Mouse (Mus musculus) cerebellum, adult 9-11 months (tissue): ENCODE data around the gene Sh2d4b.

Experiments
- DNase-seq: peaks from one replicate; pipeline ENCODE4 v3.0.0; 2022

Gene Sh2d4b

GRCm38 (mm10) chr14:40902307-40903055 is 9.4 kb upstream of the Sh2d4b start:
- no peak for DNase-seq

- no peak for DNase-seq
Observed at GRCm38 (mm10) chr14:40900267-40900666, 7.2 kb upstream of the Sh2d4b start.

GRCm38 (mm10) chr14:40897916-40898315 is 4.8 kb upstream of the Sh2d4b start:
- no peak for DNase-seq

GRCm38 (mm10) chr14:40895681-40896080 is 2.6 kb upstream of the Sh2d4b start:
- no peak for DNase-seq

- DNase-seq = peak; percentile 50
Observed at GRCm38 (mm10) chr14:40894576-40895247, 1.6 kb upstream of the Sh2d4b start.

GRCm38 (mm10) chr14:40893884-40894283 is 818 bp upstream of the Sh2d4b start:
- DNase-seq = no peak

- DNase-seq = no peak
Observed at GRCm38 (mm10) chr14:40892326-40892825, 690 bp downstream of the Sh2d4b start.

GRCm38 (mm10) chr14:40891506-40891905 is 1.6 kb downstream of the Sh2d4b start:
- no peak for DNase-seq

GRCm38 (mm10) chr14:40889704-40890103 is 3.4 kb downstream of the Sh2d4b start:
- DNase-seq = no peak

- no peak for DNase-seq
Observed at GRCm38 (mm10) chr14:40889181-40889580, 3.9 kb downstream of the Sh2d4b start.

- no peak for DNase-seq
Observed at GRCm38 (mm10) chr14:40886428-40887202, 6.5 kb downstream of the Sh2d4b start.

GRCm38 (mm10) chr14:40885752-40886151 is 7.3 kb downstream of the Sh2d4b start:
- DNase-seq = no peak

- DNase-seq = no peak
Observed at GRCm38 (mm10) chr14:40885225-40885624, 7.8 kb downstream of the Sh2d4b start.

- DNase-seq = no peak
Observed at GRCm38 (mm10) chr14:40874565-40874964, 18.5 kb downstream of the Sh2d4b start.

GRCm38 (mm10) chr14:40873961-40874360 is 19.1 kb downstream of the Sh2d4b start:
- DNase-seq = no peak

- no peak for DNase-seq
Observed at GRCm38 (mm10) chr14:40870598-40870997, 22.5 kb downstream of the Sh2d4b start.

- no peak for DNase-seq
Observed at GRCm38 (mm10) chr14:40864811-40865514, 28.1 kb downstream of the Sh2d4b start.

GRCm38 (mm10) chr14:40863659-40864058 is 29.4 kb downstream of the Sh2d4b start:
- DNase-seq = no peak

- DNase-seq = no peak
Observed at GRCm38 (mm10) chr14:40863022-40863421, 30.0 kb downstream of the Sh2d4b start.

GRCm38 (mm10) chr14:40852978-40853377 is 40.1 kb downstream of the Sh2d4b start:
- DNase-seq = no peak

- DNase-seq = no peak
Observed at GRCm38 (mm10) chr14:40837397-40837796, 55.7 kb downstream of the Sh2d4b start.

- no peak for DNase-seq
Observed at GRCm38 (mm10) chr14:40830505-40830904, 62.6 kb downstream of the Sh2d4b start.

GRCm38 (mm10) chr14:40830094-40830493 is 63.0 kb downstream of the Sh2d4b start:
- no peak for DNase-seq
